Mouse (Mus musculus) CH12.LX (cell line): ENCODE results near the gene Gm49776. TPM values are rescaled to one million over a fixed set of nuclear protein-coding genes. Genes with fewer than 3 reads are reported as not detected.

Experiments
- polyA plus RNA-seq: library from polyadenylated mRNA; unstranded; fragments of >175 nt; gene quantifications from 2 replicates; pipeline ENCODE4 v1.2.1, GENCODE M21; 2012; ENCODE audit warnings: low read depth; ENCODE audit not compliant: insufficient read length
- total RNA-seq, 2 experiments: library from RNA; depleted of rRNA; stranded (reverse); fragments of 300-350 nt in 1 of 2; fragments of >200 nt in 1 of 2; gene quantifications; 2 replicates each; pipeline ENCODE4 v1.2.3; 2012 to 2014

The Gm49776 gene
- total and polyA plus RNA-seq, 3 experiments = 0.25 to 25.0 TPM; not detected in 1

Other genes starting within 250 kb of the Gm49776 start
- 38.5 and 41.5 TPM in 2 replicates for gene Dgcr6, start 205.5 kb downstream of the Gm49776 start, total RNA-seq (2012; rRNA removed)
- gene Dgcr6, start 205.5 kb downstream of the Gm49776 start, total RNA-seq (2014; rRNA removed) = 13.0 and 14.6 TPM in 2 replicates
- gene Dgcr6, start 205.5 kb downstream of the Gm49776 start, polyA plus RNA-seq = 32.4 and 40.3 TPM in 2 replicates
- gene Prodh, start 168.1 kb downstream of the Gm49776 start, total RNA-seq (2012; rRNA removed) = 13.0 and 17.0 TPM in 2 replicates
- 1.3 and 2.1 TPM in 2 replicates for gene Prodh, start 168.1 kb downstream of the Gm49776 start, total RNA-seq (2014; rRNA removed)
- 1.4 and 1.7 TPM in 2 replicates for gene Prodh, start 168.1 kb downstream of the Gm49776 start, polyA plus RNA-seq
- not detected in 2 replicates for gene Rtn4r, start 130.7 kb downstream of the Gm49776 start, total RNA-seq (2012; rRNA removed)
- gene Rtn4r, start 130.7 kb downstream of the Gm49776 start, total RNA-seq (2014; rRNA removed) = not detected in 2 replicates
- gene Rtn4r, start 130.7 kb downstream of the Gm49776 start, polyA plus RNA-seq = not detected in 2 replicates
- gene Ccdc188, start 40.4 kb downstream of the Gm49776 start, total RNA-seq (2012; rRNA removed) = 0.30 and 0.50 TPM in 2 replicates
- not detected in 2 replicates for gene Ccdc188, start 40.4 kb downstream of the Gm49776 start, total RNA-seq (2014; rRNA removed)
- gene Ccdc188, start 40.4 kb downstream of the Gm49776 start, polyA plus RNA-seq = 0.30 TPM in 1 of 2 replicates, not detected in the other
- gene Zdhhc8, start 23.2 kb downstream of the Gm49776 start, total RNA-seq (2012; rRNA removed) = 10.3 and 12.1 TPM in 2 replicates
- 3.2 and 3.6 TPM in 2 replicates for gene Zdhhc8, start 23.2 kb downstream of the Gm49776 start, total RNA-seq (2014; rRNA removed)
- gene Zdhhc8, start 23.2 kb downstream of the Gm49776 start, polyA plus RNA-seq = 9.5 and 15.2 TPM in 2 replicates
- 155 and 208 TPM in 2 replicates for gene Trmt2a, start 9.6 kb downstream of the Gm49776 start, total RNA-seq (2012; rRNA removed)
- 196 and 199 TPM in 2 replicates for gene Trmt2a, start 9.6 kb downstream of the Gm49776 start, total RNA-seq (2014; rRNA removed)
- gene Trmt2a, start 9.6 kb downstream of the Gm49776 start, polyA plus RNA-seq = 216 and 252 TPM in 2 replicates
- gene Ranbp1, start 9.6 kb downstream of the Gm49776 start, total RNA-seq (2012; rRNA removed) = 605 and 763 TPM in 2 replicates
- 1,124 and 1,127 TPM in 2 replicates for gene Ranbp1, start 9.6 kb downstream of the Gm49776 start, total RNA-seq (2014; rRNA removed)
- 1,263 and 1,327 TPM in 2 replicates for gene Ranbp1, start 9.6 kb downstream of the Gm49776 start, polyA plus RNA-seq
- gene Dgcr8, start 30.9 kb upstream of the Gm49776 start, total RNA-seq (2012; rRNA removed) = 31.8 and 44.1 TPM in 2 replicates
- 29.1 and 34.4 TPM in 2 replicates for gene Dgcr8, start 30.9 kb upstream of the Gm49776 start, total RNA-seq (2014; rRNA removed)
- gene Dgcr8, start 30.9 kb upstream of the Gm49776 start, polyA plus RNA-seq = 39.9 and 42.9 TPM in 2 replicates
- gene Tango2, start 89.8 kb upstream of the Gm49776 start, total RNA-seq (2012; rRNA removed) = 9.6 and 11.2 TPM in 2 replicates
- gene Tango2, start 89.8 kb upstream of the Gm49776 start, total RNA-seq (2014; rRNA removed) = 3.1 and 3.8 TPM in 2 replicates
- gene Tango2, start 89.8 kb upstream of the Gm49776 start, polyA plus RNA-seq = 10.8 and 13.2 TPM in 2 replicates
- 2.9 and 7.5 TPM in 2 replicates for gene Arvcf, start 89.9 kb upstream of the Gm49776 start, total RNA-seq (2012; rRNA removed)
- gene Arvcf, start 89.9 kb upstream of the Gm49776 start, total RNA-seq (2014; rRNA removed) = 1.1 and 3.3 TPM in 2 replicates
- gene Arvcf, start 89.9 kb upstream of the Gm49776 start, polyA plus RNA-seq = 3.5 and 3.9 TPM in 2 replicates
- 19.4 and 22.0 TPM in 2 replicates for gene Txnrd2, start 168.1 kb upstream of the Gm49776 start, total RNA-seq (2012; rRNA removed)
- gene Txnrd2, start 168.1 kb upstream of the Gm49776 start, total RNA-seq (2014; rRNA removed) = 14.6 and 15.1 TPM in 2 replicates
- gene Txnrd2, start 168.1 kb upstream of the Gm49776 start, polyA plus RNA-seq = 24.1 and 32.2 TPM in 2 replicates
- 81.3 and 84.8 TPM in 2 replicates for gene Comt, start 168.5 kb upstream of the Gm49776 start, total RNA-seq (2012; rRNA removed)
- gene Comt, start 168.5 kb upstream of the Gm49776 start, total RNA-seq (2014; rRNA removed) = 91.6 and 98.9 TPM in 2 replicates
- gene Comt, start 168.5 kb upstream of the Gm49776 start, polyA plus RNA-seq = 69.7 and 74.0 TPM in 2 replicates
- 21.5 and 22.3 TPM in 2 replicates for gene Gnb1l, start 240.4 kb upstream of the Gm49776 start, total RNA-seq (2012; rRNA removed)
- 15.9 and 16.8 TPM in 2 replicates for gene Gnb1l, start 240.4 kb upstream of the Gm49776 start, total RNA-seq (2014; rRNA removed)
- 25.5 and 26.9 TPM in 2 replicates for gene Gnb1l, start 240.4 kb upstream of the Gm49776 start, polyA plus RNA-seq
- 9.8 and 11.0 TPM in 2 replicates for gene Rtl10, start 240.6 kb upstream of the Gm49776 start, total RNA-seq (2012; rRNA removed)
- 2.1 and 4.8 TPM in 2 replicates for gene Rtl10, start 240.6 kb upstream of the Gm49776 start, total RNA-seq (2014; rRNA removed)
- 12.3 and 21.1 TPM in 2 replicates for gene Rtl10, start 240.6 kb upstream of the Gm49776 start, polyA plus RNA-seq